Mouse (Mus musculus) CH12.LX (cell line): Measurements from ENCODE around the gene Syt12.

Experiments used
- CTCF ChIP-seq, 2 experiments: IDR thresholded peaks in 1 of 2; conservative IDR thresholded peaks in 1 of 2; 2 replicates each; pipeline ENCODE4 v1.5.1; 2011 to 2012; ENCODE audit warnings: low read depth in 2 of 2, low read length in 2 of 2, improper control_type of control experiment in 1 of 2, inconsistent platforms in 1 of 2, mild to moderate bottlenecking in 1 of 2, moderate library complexity in 1 of 2
- ELF1 ChIP-seq: IDR thresholded peaks from 2 replicates; pipeline ENCODE4 v1.6.1; 2014; ENCODE audit warnings: low read depth, mild to moderate bottlenecking, inconsistent platforms, low read length, improper control_type of control experiment
- EP300 ChIP-seq: IDR thresholded peaks from 2 replicates; pipeline ENCODE4 v1.6.1; 2011; ENCODE audit warnings: low read length, improper control_type of control experiment
- GABPA ChIP-seq: IDR thresholded peaks from 2 replicates; pipeline ENCODE4 v1.6.1; 2012; ENCODE audit warnings: low read depth, low read length, improper control_type of control experiment, inconsistent platforms; ENCODE audit not compliant: insufficient replicate concordance
- HCFC1 ChIP-seq: IDR thresholded peaks from 2 replicates; pipeline ENCODE4 v1.6.1; 2012; ENCODE audit warnings: low read depth, mild to moderate bottlenecking, inconsistent platforms, low read length, improper control_type of control experiment
- MAFK ChIP-seq: IDR thresholded peaks from 2 replicates; pipeline ENCODE4 v1.6.1; 2011; ENCODE audit warnings: low read length, improper control_type of control experiment; ENCODE audit not compliant: insufficient replicate concordance
- MAX ChIP-seq: IDR thresholded peaks from 2 replicates; pipeline ENCODE4 v1.6.1; 2011; ENCODE audit warnings: low read length, improper control_type of control experiment
- NELFE ChIP-seq: IDR thresholded peaks from 2 replicates; pipeline ENCODE4 v1.6.1; 2011; ENCODE audit warnings: low read depth, low read length, improper control_type of control experiment
- POLR2A ChIP-seq: IDR thresholded peaks from 2 replicates; pipeline ENCODE4 v1.6.1; 2011; ENCODE audit warnings: low read depth, mild to moderate bottlenecking, improper control_type of control experiment, low read length
- TBP ChIP-seq: conservative IDR thresholded peaks from 2 replicates; pipeline ENCODE4 v1.6.1; 2011; ENCODE audit warnings: low read depth, low read length, improper control_type of control experiment
- UBTF ChIP-seq: IDR thresholded peaks from 2 replicates; pipeline ENCODE4 v1.6.1; 2012; ENCODE audit warnings: low read depth, mild to moderate bottlenecking, inconsistent platforms, low read length, improper control_type of control experiment, moderate library complexity
- ZNF384 ChIP-seq: IDR thresholded peaks from 2 replicates; pipeline ENCODE4 v1.6.1; 2012; ENCODE audit warnings: low read depth, low read length, improper control_type of control experiment, inconsistent platforms

GRCm38 (mm10) chr19:4478190-4478516 is 906 bp upstream of the Syt12 start:
- TF ChIP-seq GABPA, result no peak
- peak; percentile 32 to 54 for TF ChIP-seq CTCF (conservative IDR thresholded peaks at IDR 0.05 in 1 of 2, IDR thresholded peaks at IDR 0.05 in 1 of 2; ENCODE audit: low read depth in 2 of 2, low read length in 2 of 2)
- TF ChIP-seq ELF1, result no peak
- peak; percentile 12; the same call in 1 of the 2 replicates for TF ChIP-seq ZNF384
- TF ChIP-seq TBP, result no peak
- TF ChIP-seq UBTF, result no peak
- no peak for TF ChIP-seq HCFC1
- no peak for TF ChIP-seq EP300
- no peak for TF ChIP-seq NELFE
- TF ChIP-seq POLR2A, result no peak
- no peak for TF ChIP-seq MAFK
- no peak for TF ChIP-seq MAX
